Mouse (Mus musculus) large intestine, adult 2 months (tissue): Measurements from ENCODE around the gene Hist1h1t. TPM values are rescaled to one million over a fixed set of nuclear protein-coding genes. Genes with fewer than 3 reads are reported as not detected.

Source experiments
- DNase-seq: peaks from one replicate; pipeline ENCODE4 v3.0.0-alpha.2; 2012; ENCODE audit warnings: low read depth, low spot score
- WGBS: fragments of 180-500 bp; shearing (Covaris S2); methylation state at CpG from one replicate; pipeline ENCODE4 v1.1.7; 2018; 5-methylcytosine and 5-hydroxymethylcytosine counted together
- polyA plus RNA-seq: library from polyadenylated mRNA; depleted of rRNA; stranded (reverse); fragments of >200 nt; gene quantifications from 2 replicates; pipeline ENCODE4 v1.2.3, GENCODE M21; 2012

The Hist1h1t gene
- polyA plus RNA-seq, 1 experiment: not detected

- WGBS: 88% methylated on average over 9 of the region's 9 CpGs
- DNase-seq: no peak
Observed at GRCm38 (mm10) chr13:23729192-23729525, 33.5 kb downstream of the Hist1h1t start.

GRCm38 (mm10) chr13:23729706-23730105, 34.1 kb downstream of the Hist1h1t start:
- WGBS: 90% methylated on average over 5 of the region's 5 CpGs
- DNase-seq: no peak

- 20% methylated on average over 8 of the region's 8 CpGs for WGBS
- DNase-seq: peak; percentile 87
Observed at GRCm38 (mm10) chr13:23730479-23730878, 34.9 kb downstream of the Hist1h1t start.

- DNase-seq: no peak
- 22% methylated on average over 8 of the region's 8 CpGs for WGBS
Observed at GRCm38 (mm10) chr13:23732156-23732804, 36.7 kb downstream of the Hist1h1t start.

GRCm38 (mm10) chr13:23737091-23737490, 41.5 kb downstream of the Hist1h1t start:
- DNase-seq: no peak
- WGBS: 89% methylated on average over 5 of the region's 5 CpGs

GRCm38 (mm10) chr13:23738041-23738440, 42.4 kb downstream of the Hist1h1t start:
- 28% methylated on average over 4 of the region's 4 CpGs for WGBS

GRCm38 (mm10) chr13:23738677-23739068, 43.1 kb downstream of the Hist1h1t start, which contains the start of gene Hist1h1c:
TSS of gene Hist1h1c (plus strand) at chr13:23738808.
- under 1% methylated on average over 38 of the region's 38 CpGs for WGBS
- no peak for DNase-seq

More at GRCm38 (mm10) chr13:23738041-23738440, 42.4 kb downstream of the Hist1h1t start:
- no peak for DNase-seq

GRCm38 (mm10) chr13:23739069-23739921, 43.7 kb downstream of the Hist1h1t start:
- DNase-seq: peak; percentile 84

GRCm38 (mm10) chr13:23739922-23740252, 44.3 kb downstream of the Hist1h1t start:
- no peak for DNase-seq
- WGBS: under 1% methylated on average over 14 of the region's 14 CpGs

More at GRCm38 (mm10) chr13:23739069-23739921, 43.7 kb downstream of the Hist1h1t start:
- under 1% methylated on average over 39 of the region's 39 CpGs for WGBS

GRCm38 (mm10) chr13:23740256-23740840, 44.7 kb downstream of the Hist1h1t start:
- WGBS: 16% methylated on average over 13 of the region's 13 CpGs

GRCm38 (mm10) chr13:23740910-23741309, 45.3 kb downstream of the Hist1h1t start:
- WGBS: 56% methylated on average over 5 of the region's 5 CpGs
- DNase-seq: no peak

More at GRCm38 (mm10) chr13:23740256-23740840, 44.7 kb downstream of the Hist1h1t start:
- DNase-seq: no peak

- no peak for DNase-seq
Observed at GRCm38 (mm10) chr13:23742007-23742406, 46.4 kb downstream of the Hist1h1t start.

- DNase-seq: no peak
- 84% methylated on average over 5 of the region's 5 CpGs for whole genome bisulfite sequencing
Observed at GRCm38 (mm10) chr13:23743215-23743614, 47.6 kb downstream of the Hist1h1t start.

GRCm38 (mm10) chr13:23743963-23744362, 48.3 kb downstream of the Hist1h1t start:
- 45% methylated on average over 4 of the region's 4 CpGs for WGBS
- no peak for DNase-seq

GRCm38 (mm10) chr13:23744421-23745380, 49.1 kb downstream of the Hist1h1t start:
- 3% methylated on average over 21 of the region's 36 CpGs for WGBS
- no peak for DNase-seq

- under 1% methylated on average over 28 of the region's 28 CpGs for WGBS
Observed at GRCm38 (mm10) chr13:23745381-23746161, 50.0 kb downstream of the Hist1h1t start, which contains the start of gene Hist1h3c. TSS of gene Hist1h3c (minus strand) at chr13:23745602.

More at GRCm38 (mm10) chr13:23745381-23746161, 50.0 kb downstream of the Hist1h1t start, which contains the start of gene Hist1h3c:
- no peak for DNase-seq
